Mouse (Mus musculus): ENCODE measurements around the gene Col15a1.

GRCm38 (mm10) chr4:47274911-47275310, 67.0 kb downstream of the Col15a1 start:
- TF ChIP-seq ZC3H11A (IDR thresholded peaks at IDR 0.05; ENCODE audit: borderline replicate concordance, low read depth, low read length) (no peak), MAFK (IDR thresholded peaks at IDR 0.05; ENCODE audit: insufficient read depth, low read depth, low read length) (no peak), ZNF384 (IDR thresholded peaks at IDR 0.05; ENCODE audit: low read depth, low read length) (no peak), CHD2 (IDR thresholded peaks at IDR 0.05; ENCODE audit: low read depth, low read length) (no peak), HCFC1 (IDR thresholded peaks at IDR 0.05; ENCODE audit: borderline replicate concordance, insufficient read depth, low read length) (no peak)

All from ES-E14 (cell line).